Mouse (Mus musculus) layer of hippocampus, adult 9-11 months (tissue): Measurements from ENCODE around the gene Cish.
"Not testable (repeated sequence)": the region's sequence is repeated elsewhere in the genome, so short reads cannot be mapped to it uniquely, and the experiment has no call there.

Experiments
- DNase-seq: peaks from one replicate; pipeline ENCODE4 v3.0.0; 2022

Cish gene

DNA sequence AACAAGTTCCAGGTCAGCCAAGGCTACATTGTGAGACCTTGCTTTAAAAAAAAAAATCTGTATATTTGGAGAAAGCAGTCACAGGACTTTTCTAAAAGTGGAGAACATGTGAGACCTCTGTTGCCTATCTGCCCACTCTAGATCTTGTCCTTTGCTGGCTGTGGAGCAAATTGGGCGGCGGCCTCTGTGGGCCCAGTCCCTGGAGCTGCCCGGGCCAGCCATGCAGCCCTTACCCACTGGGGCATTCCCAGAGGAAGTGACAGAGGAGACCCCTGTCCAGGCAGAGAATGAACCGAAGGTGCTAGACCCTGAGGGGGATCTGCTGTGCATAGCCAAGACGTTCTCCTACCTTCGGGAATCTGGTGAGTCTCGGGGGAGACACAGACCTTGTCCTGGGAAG is 4.0 kb downstream of the Cish start:
- DNase-seq: no peak

DNA sequence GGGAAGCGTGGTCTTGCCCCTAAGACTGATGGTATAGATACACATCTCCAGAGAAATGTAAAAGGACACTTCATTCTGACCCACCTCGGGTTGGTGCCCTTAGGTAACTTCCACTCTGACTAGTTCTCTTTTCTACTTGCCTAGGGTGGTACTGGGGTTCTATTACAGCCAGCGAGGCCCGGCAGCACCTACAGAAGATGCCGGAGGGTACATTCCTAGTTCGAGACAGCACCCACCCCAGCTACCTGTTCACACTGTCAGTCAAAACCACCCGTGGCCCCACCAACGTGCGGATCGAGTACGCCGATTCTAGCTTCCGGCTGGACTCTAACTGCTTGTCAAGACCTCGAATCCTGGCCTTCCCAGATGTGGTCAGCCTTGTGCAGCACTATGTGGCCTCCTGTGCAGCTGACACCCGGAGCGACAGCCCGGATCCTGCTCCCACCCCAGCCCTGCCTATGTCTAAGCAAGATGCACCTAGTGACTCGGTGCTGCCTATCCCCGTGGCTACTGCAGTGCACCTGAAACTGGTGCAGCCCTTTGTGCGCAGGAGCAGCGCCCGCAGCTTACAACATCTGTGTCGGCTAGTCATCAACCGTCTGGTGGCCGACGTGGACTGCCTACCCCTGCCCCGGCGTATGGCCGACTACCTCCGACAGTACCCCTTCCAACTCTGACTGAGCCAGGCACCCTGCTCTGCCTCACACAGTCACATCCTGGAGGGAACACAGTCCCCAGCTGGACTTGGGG is 4.6 kb downstream of the Cish start:
- DNase-seq: no peak

DNA sequence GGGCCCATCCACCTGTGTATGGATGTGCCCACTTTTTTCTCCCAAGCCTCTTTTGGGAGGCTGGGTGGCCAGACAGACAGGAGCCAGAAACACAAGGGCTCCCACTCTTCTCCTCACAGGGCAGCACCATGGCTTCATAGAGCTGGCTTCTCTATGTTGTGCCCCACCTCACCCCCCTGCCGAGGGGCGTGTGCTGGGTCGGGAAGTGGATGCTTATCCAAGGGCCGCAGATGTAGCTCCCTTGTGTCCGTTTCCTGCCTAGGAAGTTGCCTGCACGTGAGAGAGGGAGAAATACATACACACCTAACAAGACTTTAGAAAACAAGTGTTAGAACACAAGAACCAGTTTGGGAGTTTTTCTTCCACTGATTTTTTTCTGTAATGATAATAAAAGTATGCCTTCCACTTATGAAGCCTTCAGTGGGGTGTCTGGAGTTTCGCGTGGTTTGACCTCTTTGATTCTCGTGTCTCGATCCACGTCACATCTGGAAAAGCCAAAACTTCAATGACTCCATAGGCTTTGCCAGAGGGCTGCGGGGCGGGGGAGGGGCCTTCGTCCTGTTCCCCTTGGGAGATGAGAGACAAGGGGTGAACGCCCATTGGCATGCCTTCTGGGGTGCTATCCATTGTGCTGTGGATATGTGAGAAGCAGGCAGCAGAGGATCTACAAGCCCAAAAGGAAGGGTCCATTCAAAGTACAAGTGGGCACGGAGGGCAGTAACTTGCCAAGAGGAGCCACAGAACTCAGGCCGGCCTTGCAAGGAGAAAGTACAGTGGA is 5.9 kb downstream of the Cish start:
- DNase-seq: no peak

DNA sequence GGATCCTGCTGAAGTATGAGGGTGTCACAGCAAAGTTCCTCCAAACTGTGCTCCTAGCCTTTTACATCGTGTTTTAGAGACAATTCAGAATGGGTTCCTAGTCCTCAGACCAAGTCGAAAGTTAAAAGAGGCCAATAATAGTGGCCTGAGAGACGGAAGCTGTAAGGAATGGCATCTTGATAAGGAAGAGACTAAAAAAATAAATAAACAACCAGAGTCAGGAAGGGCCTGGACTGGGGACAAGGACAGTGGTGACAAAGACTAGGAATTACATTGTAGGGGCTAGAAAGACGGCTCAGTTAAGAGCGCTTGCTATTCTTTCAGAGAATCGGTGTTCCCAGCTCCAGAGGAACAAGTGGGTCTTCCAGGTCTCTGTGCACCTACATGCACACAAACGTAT is 6.8 kb downstream of the Cish start:
- DNase-seq: no peak

DNA sequence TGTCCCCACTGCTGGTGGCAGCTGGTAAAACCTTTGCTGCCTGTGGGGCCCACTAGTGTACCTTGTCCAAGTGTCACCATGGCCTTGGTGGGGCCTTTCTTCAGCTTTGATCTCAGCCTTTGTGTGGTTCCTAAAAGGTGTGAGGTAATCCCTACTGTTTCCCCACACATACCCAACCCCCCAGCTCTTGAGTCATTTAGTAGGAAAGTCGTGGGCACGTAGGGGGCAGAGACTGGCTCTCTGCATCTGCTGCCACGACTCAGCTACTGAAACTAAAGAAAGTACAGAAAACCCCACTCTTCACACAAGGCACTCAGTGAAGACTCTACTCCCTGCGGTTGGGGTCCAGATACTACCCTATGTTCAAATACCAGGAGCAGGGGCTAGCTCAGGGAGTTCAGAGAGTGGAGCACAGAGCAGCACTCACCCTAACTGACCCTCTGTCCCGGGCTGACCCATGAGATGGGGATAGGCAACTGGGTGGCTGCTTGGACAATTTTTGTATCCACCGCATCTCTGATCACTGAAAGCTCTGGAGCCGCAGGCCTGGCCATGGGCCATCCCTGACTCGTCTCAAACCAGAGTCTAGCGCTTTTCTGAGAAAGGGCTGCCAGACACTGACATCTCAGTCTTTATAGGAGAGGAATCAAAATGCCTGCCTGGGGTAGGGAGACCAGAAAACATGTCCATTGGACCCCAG is 7.4 kb downstream of the Cish start:
- DNase-seq: no peak

DNA sequence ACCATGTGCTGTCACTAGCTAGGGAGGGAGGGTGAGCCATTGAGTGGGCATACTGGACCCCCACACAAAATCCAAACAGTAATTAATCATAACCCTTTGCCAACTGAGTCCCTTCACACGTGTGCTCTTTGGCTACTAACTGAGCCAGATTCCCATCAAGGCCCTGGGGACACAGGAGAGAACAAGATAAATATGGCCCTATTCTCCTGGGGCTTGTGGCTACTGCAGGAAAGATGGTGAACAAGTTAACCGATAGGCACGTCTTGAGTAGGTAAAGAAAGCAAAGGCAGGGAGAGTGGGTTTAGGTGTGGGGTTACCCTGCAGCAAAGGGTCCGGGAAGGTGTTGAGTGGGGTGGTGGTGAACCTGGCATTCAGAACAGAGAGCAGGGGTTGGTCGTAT is 8.1 kb downstream of the Cish start:
- DNase-seq: no peak

DNA sequence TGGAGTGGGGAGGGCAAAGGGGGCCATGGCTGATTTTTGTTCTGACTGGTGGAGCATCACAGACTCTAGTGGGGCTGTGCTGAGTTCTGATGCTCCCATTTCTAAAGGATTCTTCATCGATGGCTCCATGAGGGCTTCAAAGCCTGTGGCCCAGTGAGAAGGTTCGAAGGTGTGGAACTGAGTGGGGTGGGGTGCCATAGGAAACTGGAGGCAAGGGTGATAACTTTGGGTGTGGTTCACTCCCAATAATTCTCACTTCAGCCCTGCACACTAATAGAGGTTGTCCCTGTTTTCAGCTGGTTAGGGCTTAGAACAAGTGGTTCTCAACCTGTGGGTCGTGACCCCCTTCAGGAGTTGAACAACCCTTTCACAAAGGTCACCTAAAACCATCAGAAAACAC is 8.6 kb downstream of the Cish start:
- DNase-seq: no peak

DNA sequence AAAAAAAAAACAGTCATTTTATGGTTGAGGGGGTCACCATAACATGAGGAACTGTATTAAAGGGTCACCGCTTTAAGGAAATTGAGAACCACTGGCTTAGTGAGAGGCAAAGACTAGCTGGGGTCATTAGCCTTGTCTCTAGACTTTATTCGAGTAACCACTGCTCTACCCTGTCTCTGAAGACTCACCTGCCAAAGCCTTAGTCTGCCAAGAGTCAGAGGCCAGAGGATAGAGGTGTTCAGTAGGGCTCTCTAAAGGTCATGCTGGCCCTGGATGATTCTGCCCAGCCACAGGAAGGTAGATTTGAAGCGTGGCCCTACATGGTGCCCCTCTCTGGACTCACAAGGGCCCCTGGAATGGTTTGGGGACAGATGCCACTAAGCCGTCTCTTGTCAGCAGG is 9.2 kb downstream of the Cish start:
- no peak for DNase-seq

DNA sequence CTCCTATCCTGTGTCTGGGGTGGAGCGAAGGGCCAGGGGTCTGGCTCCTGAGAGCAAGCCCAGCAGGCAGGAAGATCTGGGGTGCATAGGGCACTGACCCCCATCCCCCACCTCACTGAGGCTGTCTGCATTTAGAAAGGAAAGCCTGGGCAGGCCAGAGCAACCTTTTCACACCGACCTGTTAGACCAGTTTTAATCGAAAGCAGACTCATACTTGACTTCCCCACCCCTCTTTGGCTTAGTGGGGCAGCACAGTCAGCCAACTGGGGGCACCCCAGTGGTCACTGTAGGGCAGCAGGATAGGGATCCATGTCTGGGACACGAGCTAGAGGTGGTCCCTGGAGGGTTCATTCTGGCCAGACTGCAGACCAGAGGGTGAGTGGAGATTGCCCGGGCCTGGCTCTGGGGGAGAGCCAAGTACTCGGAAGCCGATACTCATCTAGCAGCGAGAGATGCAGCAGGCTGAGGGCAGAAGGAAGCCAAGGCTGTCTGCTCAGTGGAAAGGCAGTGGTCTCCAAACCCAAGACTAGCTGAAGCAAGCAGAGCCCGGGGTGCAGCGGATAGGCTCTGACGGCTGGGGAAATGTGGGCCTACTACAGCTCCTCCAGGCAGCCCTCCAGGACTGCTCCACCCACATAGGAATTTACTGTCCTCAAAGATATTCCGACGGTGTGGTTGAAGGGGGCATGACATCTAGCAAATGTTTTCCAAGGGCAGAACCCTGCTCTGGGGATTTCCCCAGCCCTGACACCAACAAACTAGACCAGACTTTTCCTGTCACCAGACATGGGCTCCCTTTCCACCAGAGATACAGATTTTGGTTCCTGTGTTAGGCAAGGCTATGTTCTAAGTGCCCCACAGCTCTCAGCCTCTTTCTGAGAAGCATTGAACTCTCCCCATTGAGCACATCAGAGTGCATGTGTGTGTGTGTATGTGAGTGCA is 10.0 kb downstream of the Cish start:
- no peak for DNase-seq

DNA sequence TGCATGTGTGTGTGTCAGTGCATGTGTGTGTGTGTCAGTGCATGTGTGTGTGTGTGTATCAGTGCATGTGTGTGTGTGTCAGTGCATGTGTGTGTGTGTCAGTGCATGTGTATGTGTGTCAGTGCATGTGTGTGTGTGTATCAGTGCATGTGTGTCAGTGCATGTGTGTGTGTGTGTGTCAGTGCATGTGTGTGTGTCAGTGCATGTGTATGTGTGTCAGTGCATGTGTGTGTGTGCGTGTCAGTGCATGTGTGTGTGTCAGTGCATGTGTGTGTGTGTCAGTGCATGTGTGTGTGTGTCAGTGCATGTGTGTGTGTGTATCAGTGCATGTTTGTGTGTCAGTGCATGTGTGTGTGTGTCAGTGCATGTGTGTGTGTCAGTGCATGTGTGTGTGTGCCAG is 10.8 kb downstream of the Cish start:
- not testable (repeated sequence) for DNase-seq

DNA sequence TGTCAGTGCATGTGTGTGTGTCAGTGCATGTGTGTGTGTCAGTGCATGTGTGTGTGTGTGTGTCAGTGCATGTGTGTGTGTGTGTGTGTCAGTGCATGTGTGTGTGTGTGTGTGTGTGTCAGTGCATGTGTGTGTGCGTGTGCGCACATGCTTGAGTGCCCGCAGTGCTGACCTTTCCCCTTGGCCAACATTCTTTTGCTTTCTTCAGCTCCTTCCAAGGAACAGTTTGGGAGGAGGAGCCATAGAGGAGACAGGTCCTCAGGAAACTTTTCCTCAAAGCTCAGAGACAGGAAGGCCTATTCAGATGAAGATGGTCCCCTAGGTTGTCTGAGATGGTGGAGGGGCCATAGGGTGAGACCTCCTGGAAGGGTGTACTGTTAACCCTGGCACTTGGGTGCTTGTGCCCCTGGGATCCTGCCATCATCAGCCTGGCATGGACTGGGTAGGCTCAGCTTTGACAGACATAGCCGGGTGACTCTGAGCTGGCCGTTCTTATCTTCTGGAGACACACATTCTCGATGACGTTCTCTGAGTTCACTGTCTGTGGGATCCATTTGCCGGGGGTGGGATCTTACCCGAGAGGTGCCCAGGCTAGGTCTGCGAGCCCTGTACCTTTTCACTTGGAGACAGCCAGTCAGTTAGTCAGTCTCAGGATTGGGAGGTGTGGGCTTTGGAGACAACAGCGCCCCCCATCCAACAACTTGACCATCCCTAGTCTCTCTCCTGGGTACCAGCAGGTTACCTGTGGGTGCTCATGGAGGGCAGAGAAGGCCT is 11.5 kb downstream of the Cish start:
- no peak for DNase-seq

DNA sequence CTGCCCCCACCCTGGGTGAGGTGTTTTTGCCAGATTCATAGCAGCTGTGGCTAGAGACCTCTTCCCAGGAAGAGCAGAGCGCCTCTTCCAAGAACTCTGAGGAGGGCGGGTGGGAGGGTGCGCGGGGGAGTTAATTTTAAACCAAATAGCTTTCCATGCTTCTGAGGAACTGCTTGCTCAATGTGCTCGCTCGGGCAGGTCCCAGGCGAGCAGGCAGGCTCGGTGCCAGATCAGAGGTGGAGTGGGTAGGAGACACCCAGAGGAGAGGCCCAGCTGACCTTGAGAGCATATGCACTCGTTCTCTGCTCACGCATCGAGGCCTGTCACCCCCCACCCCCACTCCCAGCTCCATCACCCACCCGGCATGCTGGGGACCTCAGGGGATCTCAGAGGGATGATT is 12.1 kb downstream of the Cish start:
- DNase-seq: no peak

DNA sequence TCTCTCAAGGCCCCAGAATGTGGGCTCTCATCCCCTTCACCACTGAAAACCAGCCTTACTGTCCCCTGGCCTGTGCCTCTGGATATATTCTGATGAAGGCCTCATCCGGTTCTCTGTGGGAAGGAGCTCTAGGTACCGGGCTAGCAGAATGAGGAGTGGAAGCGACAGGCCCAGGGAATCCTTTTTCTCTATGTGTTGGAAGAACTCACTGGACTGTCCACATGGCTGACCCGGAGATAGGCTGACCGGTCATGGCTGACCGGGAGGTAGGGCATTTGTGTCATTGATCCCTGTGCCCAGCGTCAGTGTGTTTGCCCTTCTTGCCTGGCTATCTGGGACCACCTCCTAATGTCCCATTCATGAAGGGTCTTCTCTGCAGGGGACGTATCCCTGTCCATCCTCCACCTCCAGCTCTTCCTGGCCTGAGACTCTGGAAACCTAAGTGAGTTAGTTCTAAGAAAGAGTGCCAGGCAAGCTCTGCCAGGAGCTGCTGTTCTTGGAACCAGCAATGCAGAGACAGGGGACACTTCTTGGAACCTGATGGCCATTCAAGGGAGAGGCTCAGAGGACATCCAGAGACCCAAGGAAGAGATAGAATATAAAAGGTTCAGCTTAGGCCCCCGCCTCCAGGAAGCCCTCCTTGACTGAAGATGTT is 12.6 kb downstream of the Cish start:
- no peak for DNase-seq

DNA sequence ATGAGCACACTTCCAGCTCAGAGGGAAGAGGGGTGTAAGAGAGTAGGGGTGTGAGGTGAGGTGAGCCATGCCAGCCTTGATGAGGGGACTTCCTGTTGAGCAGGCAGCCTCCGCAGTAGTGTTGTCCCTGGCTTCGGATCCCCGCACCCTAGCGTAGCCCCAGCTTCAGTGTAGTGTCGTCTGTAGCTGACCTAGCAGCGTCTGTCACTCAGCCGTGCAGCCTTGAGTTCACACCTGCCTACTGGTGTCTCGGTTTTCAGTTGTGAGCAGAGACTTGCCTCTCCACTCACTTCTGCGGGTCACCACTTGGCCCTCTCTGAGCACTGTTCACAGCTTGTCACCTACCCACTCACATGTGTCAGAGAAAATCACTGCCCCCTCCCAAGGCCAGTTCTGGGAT is 13.3 kb downstream of the Cish start:
- DNase-seq: no peak

DNA sequence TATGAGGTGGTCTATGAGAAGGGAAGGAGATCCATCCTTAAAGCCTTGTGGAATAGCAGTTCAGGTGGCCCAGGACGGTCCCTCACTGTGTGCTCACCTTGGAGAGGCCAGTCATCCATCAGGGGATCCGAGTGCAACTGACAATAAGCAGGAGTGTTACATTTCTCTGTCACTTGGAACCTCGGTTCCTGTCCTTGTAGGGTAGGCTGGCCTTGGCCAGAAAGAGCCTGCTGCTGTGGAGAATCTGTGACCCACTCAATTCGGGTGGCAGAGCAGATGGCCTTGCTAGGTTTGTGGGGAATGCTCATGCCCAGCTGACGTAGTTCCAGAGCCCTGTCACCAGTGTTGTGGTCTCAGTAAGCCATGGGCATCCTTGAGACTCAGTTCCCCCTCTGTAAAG is 13.8 kb downstream of the Cish start:
- no peak for DNase-seq

DNA sequence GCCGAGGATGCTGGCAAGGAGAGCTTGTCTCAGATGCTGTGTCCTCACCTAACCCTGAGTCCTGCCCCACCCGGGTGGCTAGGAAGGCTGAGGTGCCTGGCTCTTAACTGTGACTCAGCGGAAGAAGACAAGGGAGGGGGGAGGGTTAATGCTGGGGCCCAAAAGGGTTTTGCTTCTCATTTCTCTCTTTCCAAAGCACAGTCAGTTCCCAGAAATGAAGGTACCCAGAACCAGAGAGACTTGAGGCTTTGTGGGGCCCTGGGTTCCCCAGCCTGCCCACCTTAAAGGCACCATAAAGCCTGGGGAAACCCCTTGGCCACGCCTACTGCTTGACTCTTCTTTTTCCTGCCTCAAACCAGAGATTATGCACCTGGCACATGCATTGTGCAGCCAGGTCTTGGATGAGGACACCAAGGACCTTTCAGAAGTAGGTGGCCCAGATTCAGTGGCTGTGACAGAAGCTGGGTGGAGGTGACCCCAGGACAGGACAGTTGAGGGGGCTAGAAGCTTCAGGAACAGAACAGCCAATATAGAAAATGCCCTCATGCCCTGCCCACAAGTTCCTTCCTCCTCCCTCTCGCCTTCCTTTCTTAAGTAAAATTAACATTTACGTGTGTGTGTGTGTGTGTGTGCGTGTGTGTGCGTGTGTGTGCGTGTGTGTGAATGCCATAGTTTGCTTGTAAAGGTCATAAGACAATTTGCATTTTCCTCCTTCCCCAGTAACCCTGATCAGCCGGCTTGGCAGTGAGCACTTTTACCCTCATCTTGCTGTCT is 17.2 kb downstream of the Cish start:
- no peak for DNase-seq

DNA sequence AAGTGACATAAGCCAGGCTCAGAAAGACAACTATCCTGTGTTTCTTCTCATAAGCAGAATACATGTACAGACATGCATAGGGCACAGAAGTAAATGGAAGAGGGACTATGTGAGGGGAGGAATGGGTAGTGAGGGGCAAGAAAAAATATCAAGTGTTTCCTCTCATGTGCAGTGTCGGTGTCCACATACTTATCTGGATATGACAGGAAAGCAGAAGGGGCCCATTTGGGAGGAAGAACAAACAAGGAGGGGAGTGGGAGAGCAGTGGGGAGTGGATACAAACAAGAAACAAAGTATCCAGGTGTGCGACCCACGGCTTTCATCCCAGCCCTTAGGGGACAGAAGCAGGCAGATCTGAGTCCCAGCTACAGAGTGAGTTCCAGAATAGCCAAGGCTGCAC is 18.1 kb downstream of the Cish start:
- no peak for DNase-seq

DNA sequence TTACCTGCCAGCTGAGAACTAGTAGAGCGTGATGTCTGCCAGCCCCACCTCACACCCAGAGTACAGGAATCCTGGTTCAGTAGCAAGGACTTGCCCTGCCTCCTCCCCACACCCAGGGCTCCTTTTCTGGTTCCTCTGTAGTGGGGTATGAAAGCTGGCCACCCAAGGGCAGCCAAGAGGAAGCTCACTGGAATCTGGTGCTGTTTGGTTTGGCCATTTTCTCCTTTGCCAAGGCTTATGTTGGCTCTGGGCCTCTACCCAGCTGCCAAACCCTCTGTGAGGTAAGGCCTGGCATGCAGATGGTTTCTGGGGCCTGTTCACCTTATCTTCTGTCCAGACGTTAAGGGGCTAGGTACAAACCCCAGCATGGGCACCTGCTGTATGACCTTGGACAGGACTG is 20.0 kb downstream of the Cish start:
- DNase-seq: no peak

DNA sequence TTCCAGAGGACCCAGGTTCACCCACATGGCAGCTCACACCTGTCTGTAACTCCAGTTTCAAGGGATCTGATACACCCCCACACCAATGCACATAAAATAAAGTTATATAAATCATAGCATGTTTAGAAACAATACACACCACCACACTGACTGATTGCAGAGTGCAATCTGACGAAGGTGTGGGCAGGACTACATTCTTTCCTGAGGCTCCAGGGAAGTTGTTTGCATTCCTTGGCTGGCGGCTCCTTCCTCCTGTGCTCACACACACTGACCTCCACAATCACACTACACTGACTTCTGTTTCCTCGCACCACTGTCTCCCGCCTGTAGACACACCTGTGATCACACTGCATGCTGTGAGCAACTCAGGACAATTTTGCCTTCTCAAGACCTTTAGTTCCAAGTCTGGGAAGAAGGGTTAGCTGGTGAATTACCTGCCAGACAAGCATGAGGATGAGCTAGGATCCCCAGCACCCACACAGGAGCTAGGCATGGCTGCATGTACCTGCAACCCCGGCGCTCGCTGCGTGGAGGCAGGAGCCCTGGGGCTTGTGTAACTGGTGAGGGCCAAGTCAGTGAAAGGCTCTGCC is 26.7 kb downstream of the Cish start:
- DNase-seq: no peak

DNA sequence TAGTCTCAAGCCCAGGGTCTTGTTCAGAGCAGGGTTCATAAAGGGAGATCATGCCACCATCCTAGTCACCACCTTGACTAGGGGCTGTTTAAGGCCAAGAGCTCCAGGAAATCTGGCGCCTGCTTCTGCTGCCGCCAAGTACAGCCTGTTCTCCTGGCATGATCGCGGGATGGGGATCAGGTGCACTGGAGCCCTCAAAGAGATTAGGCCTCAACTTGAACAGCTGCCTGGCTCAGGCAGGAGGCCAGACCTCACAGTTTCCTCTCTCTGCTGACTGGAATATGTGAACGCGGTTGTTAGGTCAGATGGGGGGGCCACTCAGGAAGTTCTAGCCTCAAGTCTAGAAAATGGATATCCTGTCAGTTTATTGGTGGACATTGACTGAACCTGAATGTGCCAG is 27.7 kb downstream of the Cish start:
- no peak for DNase-seq
